Mouse (Mus musculus) lung, postnatal 0 days (tissue): ENCODE measurements around the gene Cdc42bpb. TPM values are rescaled to one million over a fixed set of nuclear protein-coding genes. Genes with fewer than 3 reads are reported as not detected.

Source experiments
- ATAC-seq: fragments of 200-750 bp; cut with Nextera tagmentation; 2 replicates; pipeline ENCODE4 v1.8.0; 2017; ENCODE audit warnings: moderate library complexity
- DNase-seq: peaks from one replicate; pipeline ENCODE4 v3.0.0-alpha.2; 2016; ENCODE audit warnings: low spot score
- H3K27ac ChIP-seq: fragments of 300-500 bp; sonication (generic); 2 replicates; pipeline ENCODE4 v1.5.1; 2014; ENCODE audit warnings: antibody characterized with exemption, mild to moderate bottlenecking, low read length, mixed read lengths
- H3K27me3 ChIP-seq: fragments of 300-500 bp; sonication (generic); replicated peaks from 2 replicates; pipeline ENCODE4 v1.6.1; 2014; ENCODE audit warnings: low read length, mixed read lengths; ENCODE audit not compliant: insufficient read depth
- H3K36me3 ChIP-seq: fragments of 300-500 bp; sonication (generic); 2 replicates; pipeline ENCODE4 v1.6.1; 2014; ENCODE audit warnings: low read length, mixed read lengths; ENCODE audit not compliant: insufficient read depth
- H3K4me1 ChIP-seq: fragments of 300-500 bp; sonication (generic); 2 replicates; pipeline ENCODE4 v1.6.1; 2014; ENCODE audit warnings: antibody characterized with exemption, low read depth, low read length, mixed read lengths; ENCODE audit not compliant: insufficient read depth
- H3K4me2 ChIP-seq: fragments of 300-500 bp; sonication (generic); replicated peaks from 2 replicates; pipeline ENCODE4 v1.6.1; 2014; ENCODE audit warnings: low read depth, mild to moderate bottlenecking, low read length, moderate library complexity, mixed read lengths
- H3K4me3 ChIP-seq: fragments of 300-500 bp; sonication (generic); 2 replicates; pipeline ENCODE4 v1.5.1; 2014; ENCODE audit warnings: low read depth, low read length
- H3K9ac ChIP-seq: fragments of 300-500 bp; sonication (generic); replicated peaks from 2 replicates; pipeline ENCODE4 v1.6.1; 2014; ENCODE audit warnings: low read depth, mild to moderate bottlenecking
- H3K9me3 ChIP-seq: fragments of 300-500 bp; sonication (generic); 2 replicates; pipeline ENCODE4 v1.6.1; 2016; ENCODE audit warnings: low read length, mixed read lengths
- CTCF ChIP-seq: IDR thresholded peaks from 2 replicates; pipeline ENCODE4 v1.5.1; 2016; ENCODE audit warnings: antibody characterized with exemption, mild to moderate bottlenecking
- EP300 ChIP-seq: IDR thresholded peaks from 2 replicates; pipeline ENCODE4 v1.6.1; 2016; ENCODE audit warnings: antibody characterized with exemption, mild to moderate bottlenecking, control low read depth
- WGBS: fragments of 180-500 bp; shearing (Covaris S2); extraction: QIAGEN DNeasy Blood & Tissue Kit; methylation state at CpG from one replicate; pipeline ENCODE4 v1.1.7; 2014; 5-methylcytosine and 5-hydroxymethylcytosine counted together
- polyA plus RNA-seq: library from polyadenylated mRNA; unstranded; fragments of >200 nt; fragmentation: Nextera tagmentation; extraction: Ambion mirVana; gene quantifications from 2 replicates; pipeline ENCODE4 v1.2.1, GENCODE M21; 2015

The Cdc42bpb gene
- polyA plus RNA-seq, 1 experiment from 2014 or later = 32.5 TPM

DNA sequence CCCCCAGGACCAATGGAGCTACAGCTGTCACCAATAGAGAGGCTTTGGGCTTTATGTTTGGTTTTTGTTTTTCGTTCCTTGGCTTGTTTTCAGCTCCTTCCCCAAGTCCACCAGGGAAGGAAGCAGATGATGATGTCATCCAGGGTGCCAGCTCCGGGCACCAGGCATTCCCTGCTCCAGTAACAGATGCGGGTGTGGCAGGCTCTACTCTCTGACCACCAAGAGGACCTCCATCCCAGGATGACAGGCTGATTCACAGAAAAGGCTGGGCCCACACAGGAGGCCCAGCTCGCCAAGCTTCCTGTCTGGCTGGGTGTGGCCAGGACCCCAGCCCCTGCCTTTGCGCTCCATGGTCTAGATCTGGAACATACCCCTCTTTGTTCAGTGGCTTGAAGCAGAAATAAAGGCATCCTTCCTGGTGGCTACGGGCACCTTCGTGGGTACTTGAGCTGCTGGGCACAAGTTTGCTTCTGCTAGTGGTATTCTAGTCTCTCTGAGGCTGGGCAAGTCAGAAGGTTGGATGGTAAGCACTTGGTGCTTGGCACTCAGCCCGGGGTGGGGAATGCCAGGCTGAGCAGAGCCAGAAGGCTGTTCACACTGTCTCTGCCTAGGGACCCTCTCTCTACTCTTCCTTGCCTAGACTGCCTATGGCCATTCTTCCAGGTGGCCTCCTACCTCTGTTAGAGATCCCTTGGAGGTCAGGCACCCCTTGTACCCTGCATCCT, 34.3 kb upstream of the Cdc42bpb start:
- no peak for ATAC-seq
- Histone ChIP-seq H3K9ac (no peak overlapping the region), H3K4me1 (peaks cover 7% of the 10 kb centered on the region; the same call in 1 of the 2 replicates), H3K27me3 (peaks cover 2% of the 10 kb centered on the region; the same call in 1 of the 2 replicates), H3K27ac (peak overlapping the region; percentile 7; the same call in 1 of the 2 replicates), H3K36me3 (no peaks in the 10 kb centered on the region), H3K4me2 (no peak overlapping the region), H3K4me3 (no peak overlapping the region), H3K9me3 (no peaks in the 10 kb centered on the region)
- TF ChIP-seq CTCF = no peak
- TF ChIP-seq EP300 = no peak
- WGBS = 67% methylated on average over 8 of the region's 8 CpGs
- peak; percentile 31 for DNase-seq

DNA sequence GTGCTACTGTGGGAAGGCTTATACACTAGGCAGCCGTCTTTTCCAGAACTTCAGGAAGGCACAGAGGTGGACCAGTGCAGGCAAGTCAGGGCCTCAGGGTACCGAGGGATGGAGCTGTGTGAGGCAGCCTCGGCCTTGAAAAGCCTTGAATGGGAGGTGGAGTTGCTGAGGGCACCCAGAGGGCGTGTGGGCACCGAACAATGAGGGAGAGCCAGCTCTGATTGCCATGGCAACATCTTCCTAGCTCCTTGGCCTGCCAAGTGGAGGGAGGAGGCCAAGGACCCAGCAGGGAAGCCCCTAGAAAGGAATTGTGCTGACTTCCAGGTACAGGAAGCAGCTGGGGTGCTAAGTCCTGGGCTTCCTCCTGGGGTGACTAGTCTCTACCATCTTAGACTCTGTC, 32.1 kb upstream of the Cdc42bpb start:
- no peak overlapping the region for H3K4me2 ChIP-seq
- ATAC-seq (no peak), DNase-seq (no peak)
- H3K27ac ChIP-seq = no peak overlapping the region
- no peaks in the 10 kb centered on the region for H3K36me3 ChIP-seq
- peaks cover 6% of the 10 kb centered on the region; the same call in 1 of the 2 replicates for H3K27me3 ChIP-seq
- 41% methylated on average over 5 of the region's 5 CpGs for WGBS
- TF ChIP-seq CTCF (no peak), EP300 (no peak)
- no peak overlapping the region for H3K9ac ChIP-seq
- no peaks in the 10 kb centered on the region for H3K9me3 ChIP-seq
- H3K4me3 ChIP-seq = no peak overlapping the region
- H3K4me1 ChIP-seq = peaks cover 8% of the 10 kb centered on the region; the same call in 1 of the 2 replicates

DNA sequence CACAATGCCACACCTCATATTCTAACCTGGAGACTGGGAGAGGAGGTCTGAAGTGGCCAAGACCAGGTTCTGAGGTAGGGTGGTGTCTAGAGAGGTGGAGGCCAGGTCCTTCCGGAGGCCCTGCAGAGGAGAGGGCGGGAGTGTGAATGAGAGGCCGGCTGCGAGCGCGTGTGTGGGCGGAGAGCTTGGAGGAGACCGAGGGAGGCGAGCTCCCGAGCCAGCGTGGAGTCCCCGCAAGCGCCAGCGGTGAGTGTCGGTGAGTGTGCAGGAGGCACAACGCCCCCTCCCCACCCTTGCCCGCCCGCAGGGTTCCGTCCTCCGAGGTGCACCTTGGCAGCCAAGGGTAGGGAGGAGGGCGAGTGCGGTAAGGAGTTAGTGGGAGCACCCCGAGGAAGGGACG, 29.1 kb upstream of the Cdc42bpb start, which contains the start of gene Lbhd2:
Lbhd2 (plus strand) TSS at position 188 of the 400 bp plus-strand sequence.
- Histone ChIP-seq H3K9me3 (no peaks in the 10 kb centered on the region), H3K36me3 (no peaks in the 10 kb centered on the region), H3K4me2 (no peak within 1 kb of the TSS), H3K4me3 (0 out of 2 replicates have a peak within 1 kb of the TSS, but pooled peaks have one; percentile 3), H3K9ac (no peak within 1 kb of the TSS), H3K4me1 (peaks cover 4% of the 10 kb centered on the region; the same call in 1 of the 2 replicates), H3K27me3 (peaks cover 6% of the 10 kb centered on the region; the same call in 1 of the 2 replicates), H3K27ac (no peak within 1 kb of the TSS)
- WGBS = 5% methylated on average over 20 of the region's 24 CpGs
- DNase-seq (peak; percentile 46), ATAC-seq (0 out of 2 replicates have a peak, but pooled peaks have one; percentile 11)
- TF ChIP-seq EP300 (no peak), CTCF (no peak)

DNA sequence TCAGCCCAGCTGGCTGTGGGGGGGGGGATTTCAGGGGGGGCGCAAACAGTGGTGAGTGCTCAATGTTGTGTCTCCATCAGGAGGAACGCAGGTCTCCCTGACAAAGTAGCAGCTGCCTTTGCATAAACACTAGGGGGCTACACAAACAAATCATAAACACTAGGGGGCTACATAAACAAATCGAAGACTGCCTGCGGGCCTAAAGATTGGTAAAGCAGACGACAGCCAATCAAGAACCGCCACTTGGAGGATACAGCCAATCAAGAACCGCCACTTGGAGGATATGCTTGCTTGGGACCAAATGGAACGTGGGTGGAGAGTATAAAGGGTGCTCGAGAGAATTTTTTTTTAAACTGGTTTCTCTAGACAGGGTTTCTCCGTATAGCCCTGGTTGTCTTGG, 27.4 kb upstream of the Cdc42bpb start:
- no peak for TF ChIP-seq EP300
- peak; percentile 20; the same call in 1 of the 2 replicates for TF ChIP-seq CTCF
- WGBS = 46% methylated on average over 10 of the region's 10 CpGs

DNA sequence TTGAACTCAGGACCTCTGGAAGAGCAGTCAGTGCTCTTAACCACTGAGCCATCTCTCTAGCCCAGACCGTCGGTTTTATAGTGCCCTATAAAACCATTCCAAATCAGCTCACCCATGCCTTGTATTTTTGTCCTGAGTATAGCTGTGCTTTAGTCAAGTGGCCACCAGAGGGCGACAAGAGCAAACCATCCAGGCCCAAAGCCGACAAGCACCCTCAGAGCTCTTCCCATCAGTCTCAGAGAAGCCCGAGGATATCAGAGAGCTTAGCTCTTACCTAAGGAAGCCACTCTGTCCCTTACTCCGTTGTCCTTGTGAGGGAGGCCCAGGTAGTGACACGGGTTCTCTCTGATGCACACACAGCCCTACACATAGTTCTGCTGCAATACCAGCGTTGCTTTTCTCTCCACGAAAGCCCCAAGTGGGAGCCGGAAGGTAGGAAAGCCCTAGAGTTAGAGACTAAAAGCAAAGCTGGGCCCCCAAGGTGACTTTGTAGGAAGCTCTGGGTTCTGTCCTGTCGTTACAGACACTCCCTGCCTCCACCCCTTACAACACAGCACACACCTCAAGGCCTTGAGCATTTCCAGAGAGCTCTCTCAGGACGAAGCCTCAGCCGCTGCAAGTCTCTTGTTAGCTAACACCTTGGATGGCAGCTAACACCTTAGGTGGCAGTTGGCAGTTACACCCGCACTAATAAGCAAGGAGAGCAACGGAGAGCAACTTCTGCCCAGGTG, 24.1 kb upstream of the Cdc42bpb start:
- DNase-seq (peak; percentile 92), ATAC-seq (peak; percentile 85)
- Histone ChIP-seq H3K36me3 (no peaks in the 10 kb centered on the region), H3K27ac (no peak overlapping the region), H3K4me1 (no peaks in the 10 kb centered on the region; the same call in 1 of the 2 replicates), H3K27me3 (peaks cover 1% of the 10 kb centered on the region; the same call in 1 of the 2 replicates), H3K4me3 (no peak overlapping the region), H3K9me3 (no peaks in the 10 kb centered on the region), H3K4me2 (no peak overlapping the region), H3K9ac (no peak overlapping the region)
- WGBS = 16% methylated on average over 15 of the region's 15 CpGs
- TF ChIP-seq EP300 = no peak
- peak; percentile 95 for TF ChIP-seq CTCF

More for the DNA sequence above, 27.4 kb upstream of the Cdc42bpb start:
- Histone ChIP-seq H3K4me1 (peaks cover 4% of the 10 kb centered on the region; the same call in 1 of the 2 replicates), H3K27ac (no peak overlapping the region), H3K36me3 (no peaks in the 10 kb centered on the region), H3K4me3 (no peak overlapping the region), H3K9ac (no peak overlapping the region), H3K4me2 (no peak overlapping the region), H3K9me3 (no peaks in the 10 kb centered on the region), H3K27me3 (peaks cover 6% of the 10 kb centered on the region; the same call in 1 of the 2 replicates)
- DNase-seq (no peak), ATAC-seq (no peak)

DNA sequence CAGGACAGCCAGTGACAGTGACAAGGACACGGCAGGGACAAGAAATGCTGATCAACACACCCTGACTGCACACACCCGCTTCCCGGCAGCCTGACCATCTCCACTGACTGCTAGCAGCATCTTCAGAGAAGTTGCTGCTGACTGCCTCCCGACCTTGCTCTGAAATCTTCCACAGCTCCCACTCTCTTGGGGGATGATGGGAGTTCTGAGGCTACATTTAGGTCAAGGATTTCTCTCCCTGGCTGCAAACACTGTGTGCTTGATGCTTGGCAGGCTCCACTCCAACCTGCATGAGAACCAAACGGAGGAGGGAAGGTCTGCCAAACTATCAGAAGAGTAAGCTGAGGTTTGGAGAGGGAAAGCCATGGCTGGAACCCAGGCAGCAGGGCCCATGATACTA, 19.5 kb upstream of the Cdc42bpb start:
- H3K27me3 ChIP-seq = no peaks in the 10 kb centered on the region
- no peak overlapping the region for H3K4me2 ChIP-seq
- 59% methylated on average over 5 of the region's 5 CpGs for WGBS
- no peaks in the 10 kb centered on the region for H3K9me3 ChIP-seq
- ATAC-seq = no peak
- no peak overlapping the region for H3K4me3 ChIP-seq
- no peaks in the 10 kb centered on the region for H3K36me3 ChIP-seq
- no peak overlapping the region for H3K27ac ChIP-seq
- TF ChIP-seq CTCF = no peak
- no peak for TF ChIP-seq EP300
- DNase-seq = no peak
- no peaks in the 10 kb centered on the region for H3K4me1 ChIP-seq
- no peak overlapping the region for H3K9ac ChIP-seq
